Comparison of ENCODE assay signal across 8 mouse cellular contexts in genomic region chr14:55787731-55788130, GRCm38 (mm10). TPM values are rescaled to one million over a fixed set of nuclear protein-coding genes. Genes with fewer than 3 reads are reported as not detected.
DNase-seq lines count a peak whose midpoint lies in the region; ATAC-seq lines count a peak whose summit lies in the region.
"Had no signal": no experiment of that assay in that cellular context is flagged by ENCODE, and none has a peak within 500 bp of the region (broad histone marks: within the 10 kb centered on the region; RNA-seq: fewer than 3 reads in every experiment).

No protein-coding gene starts in this region.

- no peak overlapping the region for H3K27ac ChIP-seq in lung, embryonic 16.5 days (ENCODE audit: low read length)
- no peak overlapping the region for H3K27ac ChIP-seq in embryonic facial prominence, embryonic 15.5 days (replicated peaks)
- no peak overlapping the region for H3K27ac ChIP-seq in intestine, embryonic 15.5 days
- no peak overlapping the region for H3K27ac ChIP-seq in neural tube, embryonic 14.5 days (ENCODE audit: low read depth, low read length)

- DNase-seq in lung, postnatal 14 days: no peak
- no peak for DNase-seq in left cerebral cortex, postnatal 14 days (ENCODE audit: low spot score in 2 of 2)
- DNase-seq in cerebellum, postnatal 36 days: no peak

- H3K9me3 ChIP-seq in lung, embryonic 16.5 days (ENCODE audit: control insufficient read depth, low read length): no peaks in the 10 kb centered on the region
- H3K9me3 ChIP-seq in embryonic facial prominence, embryonic 15.5 days (replicated peaks): no peaks in the 10 kb centered on the region
- no peaks in the 10 kb centered on the region for H3K9me3 ChIP-seq in intestine, embryonic 15.5 days
- no peaks in the 10 kb centered on the region for H3K9me3 ChIP-seq in neural tube, embryonic 14.5 days (ENCODE audit: control insufficient read depth, low read length)

- peaks cover 10% of the 10 kb centered on the region for H3K27me3 ChIP-seq in lung, embryonic 16.5 days (ENCODE audit: control insufficient read depth, insufficient read depth, low read depth, low read length)
- peaks cover 17% of the 10 kb centered on the region for H3K27me3 ChIP-seq in embryonic facial prominence, embryonic 15.5 days
- peaks cover 3% of the 10 kb centered on the region; the same call in 1 of the 2 replicates for H3K27me3 ChIP-seq in intestine, embryonic 15.5 days (replicated peaks)
- H3K27me3 ChIP-seq in neural tube, embryonic 14.5 days (ENCODE audit: control insufficient read depth, insufficient read depth, low read length): peaks cover 34% of the 10 kb centered on the region

- WGBS in lung, embryonic 16.5 days: 35% methylated on average over 11 of the region's 11 CpGs
- WGBS in embryonic facial prominence, embryonic 15.5 days: 40% methylated on average over 11 of the region's 11 CpGs
- WGBS in intestine, embryonic 15.5 days: 43% methylated on average over 11 of the region's 11 CpGs
- WGBS in neural tube, embryonic 14.5 days: 37% methylated on average over 11 of the region's 11 CpGs

- H3K36me3 ChIP-seq in lung, embryonic 16.5 days (ENCODE audit: control insufficient read depth, insufficient read depth, low read length): no peaks in the 10 kb centered on the region
- H3K36me3 ChIP-seq in embryonic facial prominence, embryonic 15.5 days: no peaks in the 10 kb centered on the region
- H3K36me3 ChIP-seq in intestine, embryonic 15.5 days: no peaks in the 10 kb centered on the region
- H3K36me3 ChIP-seq in neural tube, embryonic 14.5 days (ENCODE audit: control insufficient read depth, insufficient read depth, low read length): no peaks in the 10 kb centered on the region

- peak overlapping the region; percentile 65; the same call in 1 of the 2 replicates for H3K9ac ChIP-seq in lung, embryonic 16.5 days (ENCODE audit: low read length)
- H3K9ac ChIP-seq in embryonic facial prominence, embryonic 15.5 days: no peak overlapping the region
- H3K9ac ChIP-seq in intestine, embryonic 15.5 days: no peak overlapping the region
- H3K9ac ChIP-seq in neural tube, embryonic 14.5 days (replicated peaks; ENCODE audit: low read depth, low read length): no peak overlapping the region

- intact Hi-C loops in left cerebral cortex, postnatal 14 days (cut with DNase I): no loop called here

- H3K4me1 ChIP-seq in lung, embryonic 16.5 days (replicated peaks; ENCODE audit: control insufficient read depth, insufficient read depth, low read length): peaks cover 9% of the 10 kb centered on the region
- peaks cover 21% of the 10 kb centered on the region for H3K4me1 ChIP-seq in embryonic facial prominence, embryonic 15.5 days
- H3K4me1 ChIP-seq in intestine, embryonic 15.5 days (replicated peaks): peaks cover 18% of the 10 kb centered on the region; the same call in 1 of the 2 replicates
- H3K4me1 ChIP-seq in neural tube, embryonic 14.5 days (ENCODE audit: control insufficient read depth, insufficient read depth, low read length): 0 out of 2 replicates have a peak, but pooled peaks cover 5% of the 10 kb centered on the region

- H3K4me3 ChIP-seq in lung, embryonic 16.5 days (ENCODE audit: low read length): peak overlapping the region; percentile 57
- peak overlapping the region; percentile 49 for H3K4me3 ChIP-seq in embryonic facial prominence, embryonic 15.5 days (replicated peaks)
- peak overlapping the region; percentile 44 for H3K4me3 ChIP-seq in intestine, embryonic 15.5 days (replicated peaks)
- H3K4me3 ChIP-seq in neural tube, embryonic 14.5 days (ENCODE audit: low read depth, low read length): no peak overlapping the region

- H3K4me2 ChIP-seq in lung, embryonic 16.5 days (ENCODE audit: low read depth, low read length): peak overlapping the region; percentile 82
- peak overlapping the region; percentile 80 for H3K4me2 ChIP-seq in embryonic facial prominence, embryonic 15.5 days (replicated peaks)
- peak overlapping the region; percentile 76 for H3K4me2 ChIP-seq in intestine, embryonic 15.5 days (replicated peaks)
- peak overlapping the region; percentile 35; the same call in 1 of the 2 replicates for H3K4me2 ChIP-seq in neural tube, embryonic 14.5 days (ENCODE audit: low read depth, low read length)

- ATAC-seq in lung, embryonic 16.5 days (ENCODE audit: low read depth): no peak
- no peak for ATAC-seq in embryonic facial prominence, embryonic 15.5 days (ENCODE audit: insufficient number of reproducible peaks, low FRiP score, low TSS enrichment, low read depth)
- no peak for ATAC-seq in intestine, embryonic 15.5 days
- no peak for ATAC-seq in neural tube, embryonic 14.5 days (ENCODE audit: low read depth)

RNA-seq across cellular contexts. Expression of gene Ripk3, which starts 0.9 kb away (rescaled TPM):
- polyA plus RNA-seq in lung, embryonic 16.5 days (2015; fragmentation: Nextera tagmentation; extraction: Ambion mirVana): 38.9 and 40.8 TPM in 2 replicates
- 34.5 and 41.3 TPM in 2 replicates for polyA plus RNA-seq in embryonic facial prominence, embryonic 15.5 days (2015; fragmentation: Nextera tagmentation; extraction: Ambion mirVana)
- polyA plus RNA-seq in intestine, embryonic 15.5 days (2015; fragmentation: Nextera tagmentation; extraction: Ambion mirVana): 45.2 and 45.6 TPM in 2 replicates
- 1.9 and 2.2 TPM in 2 replicates for polyA plus RNA-seq in neural tube, embryonic 14.5 days (2014; fragmentation: Nextera tagmentation; extraction: Ambion mirVana)
- total RNA-seq in left cerebral cortex, postnatal 14 days (2021): 1 to 10 TPM in 1 of 2 experiments, under 1 TPM in 1; 0.83 to 1.0 TPM

RNA-seq across cellular contexts. Expression of gene Adcy4, which starts 3.8 kb away (rescaled TPM):
- polyA plus RNA-seq in lung, embryonic 16.5 days (2015; fragmentation: Nextera tagmentation; extraction: Ambion mirVana): 20.0 and 20.8 TPM in 2 replicates
- 17.4 and 22.2 TPM in 2 replicates for polyA plus RNA-seq in embryonic facial prominence, embryonic 15.5 days (2015; fragmentation: Nextera tagmentation; extraction: Ambion mirVana)
- 6.7 and 7.0 TPM in 2 replicates for polyA plus RNA-seq in intestine, embryonic 15.5 days (2015; fragmentation: Nextera tagmentation; extraction: Ambion mirVana)
- polyA plus RNA-seq in neural tube, embryonic 14.5 days (2014; fragmentation: Nextera tagmentation; extraction: Ambion mirVana): 1.9 and 3.9 TPM in 2 replicates
- 1 to 10 TPM; 5.1 to 6.6 TPM for total RNA-seq in left cerebral cortex, postnatal 14 days (2021)

RNA-seq across cellular contexts. Expression of gene Ltb4r1, which starts 22.0 kb away (rescaled TPM):
- polyA plus RNA-seq in lung, embryonic 16.5 days (2015; fragmentation: Nextera tagmentation; extraction: Ambion mirVana): 2.6 and 3.5 TPM in 2 replicates
- 1.8 and 2.1 TPM in 2 replicates for polyA plus RNA-seq in embryonic facial prominence, embryonic 15.5 days (2015; fragmentation: Nextera tagmentation; extraction: Ambion mirVana)
- 0.93 and 1.0 TPM in 2 replicates for polyA plus RNA-seq in intestine, embryonic 15.5 days (2015; fragmentation: Nextera tagmentation; extraction: Ambion mirVana)
- polyA plus RNA-seq in neural tube, embryonic 14.5 days (2014; fragmentation: Nextera tagmentation; extraction: Ambion mirVana): 0.19 and 0.24 TPM in 2 replicates
- under 1 TPM; 0.24 to 0.40 TPM for total RNA-seq in left cerebral cortex, postnatal 14 days (2021)

RNA-seq across cellular contexts. Expression of gene Ltb4r2, which starts 26.5 kb away (rescaled TPM):
- 0.20 and 0.23 TPM in 2 replicates for polyA plus RNA-seq in lung, embryonic 16.5 days (2015; fragmentation: Nextera tagmentation; extraction: Ambion mirVana)
- 0.95 and 1.4 TPM in 2 replicates for polyA plus RNA-seq in embryonic facial prominence, embryonic 15.5 days (2015; fragmentation: Nextera tagmentation; extraction: Ambion mirVana)
- 0.31 and 0.52 TPM in 2 replicates for polyA plus RNA-seq in intestine, embryonic 15.5 days (2015; fragmentation: Nextera tagmentation; extraction: Ambion mirVana)
- polyA plus RNA-seq in neural tube, embryonic 14.5 days (2014; fragmentation: Nextera tagmentation; extraction: Ambion mirVana): 0.27 and 0.59 TPM in 2 replicates
- total RNA-seq in left cerebral cortex, postnatal 14 days (2021): under 1 TPM; 0.22 to 0.42 TPM
- total RNA-seq: gastrocnemius, adult 8-10 months had no signal

RNA-seq across cellular contexts. Expression of gene Cideb, which starts 29.5 kb away (rescaled TPM):
- polyA plus RNA-seq in lung, embryonic 16.5 days (2015; fragmentation: Nextera tagmentation; extraction: Ambion mirVana): 1.0 and 1.5 TPM in 2 replicates
- polyA plus RNA-seq in embryonic facial prominence, embryonic 15.5 days (2015; fragmentation: Nextera tagmentation; extraction: Ambion mirVana): 0.47 and 0.60 TPM in 2 replicates
- 52.7 and 63.5 TPM in 2 replicates for polyA plus RNA-seq in intestine, embryonic 15.5 days (2015; fragmentation: Nextera tagmentation; extraction: Ambion mirVana)
- polyA plus RNA-seq in neural tube, embryonic 14.5 days (2014; fragmentation: Nextera tagmentation; extraction: Ambion mirVana): not detected in 2 replicates
- under 1 TPM; 0.68 to 0.93 TPM for total RNA-seq in left cerebral cortex, postnatal 14 days (2021)
- total RNA-seq: gastrocnemius, adult 8-10 months had no signal

Comparison
In these comparisons a context has a peak if more than half of its experiments do, and no peak if none do; other contexts are left out.
1. RNA of gene Ripk3, which starts 0.9 kb away (polyA plus RNA-seq): 45.2 to 45.6 TPM in intestine, embryonic 15.5 days, 38.9 to 40.8 TPM in lung, embryonic 16.5 days and 34.5 to 41.3 TPM in embryonic facial prominence, embryonic 15.5 days; 1.9 to 2.2 TPM in neural tube, embryonic 14.5 days; every median in the first group is over 10 times any median in the second.
2. Peak in every context shown above with its lines, with median percentiles within 50 percentile points of each other: H3K4me2 ChIP-seq.